Mouse (Mus musculus) layer of hippocampus, adult 2 months (tissue): ENCODE results near the gene Mesd. TPM values are rescaled to one million over a fixed set of nuclear protein-coding genes. Genes with fewer than 3 reads are reported as not detected.

Experiments used
- DNase-seq, 2 experiments: peaks; one replicate each; pipeline ENCODE4 v3.0.0; 2022; ENCODE audit warnings: low spot score in 2 of 2
- H3K27ac ChIP-seq: fragments of 200-600 bp; 2 replicates; pipeline ENCODE4 v1.8.1; 2022
- H3K4me3 ChIP-seq: fragments of 200-600 bp; 2 replicates; pipeline ENCODE4 v1.8.1; 2022; ENCODE audit warnings: mild to moderate bottlenecking
- CTCF ChIP-seq: fragments of 200-600 bp; conservative IDR thresholded peaks from 2 replicates; pipeline ENCODE4 v1.8.1; 2022; ENCODE audit warnings: antibody characterized with exemption, mild to moderate bottlenecking, moderate library complexity
- long read RNA-seq, 2 experiments: library from polyadenylated mRNA; stranded (forward); transcript quantifications; one replicate each; pipeline ENCODE4 v2.0.0; 2021; ENCODE audit warnings: borderline mapping rate in 2 of 2
- total RNA-seq, 2 experiments: library from RNA; stranded (reverse); gene quantifications; 2 replicates each; pipeline ENCODE4 v1.2.3; 2021

Gene Mesd
- total RNA-seq = 10 to 100 TPM; 57.4 to 62.7 TPM
- long read RNA-seq, experiment 1, full-length matches to known transcripts = 66 of 73 reads
- long read RNA-seq, experiment 1, partial matches to known transcripts = 0 of 73 reads
- long read RNA-seq, experiment 1, other reads (novel, unspliced or antisense) = 7 of 73 reads
- long read RNA-seq, experiment 2, full-length matches to known transcripts = 82 of 92 reads
- long read RNA-seq, experiment 2, partial matches to known transcripts = 0 of 92 reads
- long read RNA-seq, experiment 2, other reads (novel, unspliced or antisense) = 10 of 92 reads

- peak; percentile 86 to 91 for DNase-seq
- Histone ChIP-seq H3K4me3 (peak within 1 kb of the TSS; percentile 78), H3K27ac (peak within 1 kb of the TSS; percentile 93)
- no peak for TF ChIP-seq CTCF
Measured at GRCm38 (mm10) chr7:83884021-83884658, at the start of gene Mesd, which contains the start of gene Tlnrd1. Gene Mesd, plus strand, starts transcription at chr7:83884466. Gene Tlnrd1, minus strand, starts transcription at chr7:83884305.

GRCm38 (mm10) chr7:83838525-83839224 is 45.6 kb upstream of the Mesd start:
- no peak for TF ChIP-seq CTCF
- H3K27ac ChIP-seq = no peak overlapping the region
- no peak overlapping the region for H3K4me3 ChIP-seq
- no peak for DNase-seq

GRCm38 (mm10) chr7:83840076-83840475 is 44.2 kb upstream of the Mesd start:
- H3K27ac ChIP-seq = no peak overlapping the region
- H3K4me3 ChIP-seq = no peak overlapping the region
- no peak for DNase-seq
- no peak for TF ChIP-seq CTCF

GRCm38 (mm10) chr7:83842486-83843259 is 41.6 kb upstream of the Mesd start:
- H3K4me3 ChIP-seq = no peak overlapping the region
- H3K27ac ChIP-seq = no peak overlapping the region
- no peak for DNase-seq
- no peak for TF ChIP-seq CTCF

GRCm38 (mm10) chr7:83844807-83845206 is 39.5 kb upstream of the Mesd start:
- Histone ChIP-seq H3K27ac (no peak overlapping the region), H3K4me3 (no peak overlapping the region)
- TF ChIP-seq CTCF = no peak
- no peak for DNase-seq

- no peak for DNase-seq
- TF ChIP-seq CTCF = no peak
- Histone ChIP-seq H3K4me3 (no peak overlapping the region), H3K27ac (no peak overlapping the region)
Measured at GRCm38 (mm10) chr7:83847187-83848075, 36.8 kb upstream of the Mesd start.

- no peak overlapping the region for H3K4me3 ChIP-seq
- no peak overlapping the region for H3K27ac ChIP-seq
- no peak for DNase-seq
- no peak for TF ChIP-seq CTCF
Measured at GRCm38 (mm10) chr7:83851569-83852380, 32.5 kb upstream of the Mesd start.

- no peak for DNase-seq
- no peak for TF ChIP-seq CTCF
- Histone ChIP-seq H3K4me3 (no peak overlapping the region), H3K27ac (no peak overlapping the region)
Measured at GRCm38 (mm10) chr7:83852381-83853380, 31.6 kb upstream of the Mesd start.

- TF ChIP-seq CTCF = no peak
- Histone ChIP-seq H3K27ac (no peak overlapping the region), H3K4me3 (no peak overlapping the region)
- DNase-seq = no peak
Measured at GRCm38 (mm10) chr7:83855203-83855602, 29.1 kb upstream of the Mesd start.
